Mouse (Mus musculus) heart, adult 2 months (tissue): ENCODE measurements at regions not wholly inside any gene's neighbourhood (a gene's known extent, or its start where the extent isn't known, plus 50 kb on each side); places are given as distances from the start of the nearest gene placed in this dataset.

Source experiments
- DNase-seq, 2 experiments: peaks; one replicate each; pipeline ENCODE4 v3.0.0; 2021
- H3K27ac ChIP-seq: fragments of 200-600 bp; 2 replicates; pipeline ENCODE4 v1.8.1; 2022
- H3K27me3 ChIP-seq: fragments of 200-500 bp; 2 replicates; pipeline ENCODE4 v1.6.1; 2012; ENCODE audit warnings: mild to moderate bottlenecking, low read length, inconsistent platforms, mixed read lengths; ENCODE audit not compliant: control insufficient read depth, insufficient read depth
- H3K36me3 ChIP-seq: fragments of 200-500 bp; 2 replicates; pipeline ENCODE4 v1.6.1; 2012; ENCODE audit warnings: low read length, inconsistent platforms; ENCODE audit not compliant: control insufficient read depth, insufficient read depth
- H3K4me1 ChIP-seq: fragments of 200-500 bp; 2 replicates; pipeline ENCODE4 v1.6.1; 2011; ENCODE audit warnings: low read length; ENCODE audit not compliant: control insufficient read depth, insufficient read depth
- H3K4me3 ChIP-seq: fragments of 200-600 bp; 2 replicates; pipeline ENCODE4 v1.8.1; 2022
- H3K79me2 ChIP-seq: fragments of 200-500 bp; replicated peaks from 2 replicates; pipeline ENCODE4 v1.6.1; 2012; ENCODE audit warnings: mild to moderate bottlenecking, inconsistent platforms, low read length, moderate library complexity, mixed read lengths; ENCODE audit not compliant: control insufficient read depth, insufficient read depth
- H3K9ac ChIP-seq: fragments of 200-500 bp; 2 replicates; pipeline ENCODE4 v1.6.1; 2012; ENCODE audit warnings: low read depth, mild to moderate bottlenecking, control low read depth, inconsistent platforms, low read length, mixed read lengths
- CTCF ChIP-seq: fragments of 200-600 bp; IDR thresholded peaks from 2 replicates; pipeline ENCODE4 v1.8.1; 2022; ENCODE audit warnings: antibody characterized with exemption, mild to moderate bottlenecking, moderate library complexity
- EP300 ChIP-seq: fragments of 200-500 bp; IDR thresholded peaks from 2 replicates; pipeline ENCODE4 v1.6.1; 2011; ENCODE audit warnings: low read depth, low read length, control low read depth; ENCODE audit not compliant: insufficient read depth
- POLR2A ChIP-seq: fragments of 200-500 bp; IDR thresholded peaks from 2 replicates; pipeline ENCODE4 v1.6.1; 2011; ENCODE audit warnings: mild to moderate bottlenecking, low read depth, low read length, control low read depth; ENCODE audit not compliant: insufficient read depth
- WGBS: fragments of 180-500 bp; shearing (Covaris S2); methylation state at CpG from one replicate; pipeline ENCODE4 v1.1.7; 2018; 5-methylcytosine and 5-hydroxymethylcytosine counted together
- intact Hi-C: fragments of 180-260 bp; cut with DNase I; formaldehyde crosslinking; loops from one replicate; pipeline ENCODE4 v1.15.1; 2025

- H3K27ac ChIP-seq, result no peak overlapping the region
- H3K4me1 ChIP-seq, result no peaks in the 10 kb centered on the region; the same call in 1 of the 2 replicates
- H3K36me3 ChIP-seq, result no peaks in the 10 kb centered on the region
- H3K79me2 ChIP-seq, result no peaks in the 10 kb centered on the region
- H3K4me3 ChIP-seq, result no peak overlapping the region
- no peaks in the 10 kb centered on the region for H3K27me3 ChIP-seq
- H3K9ac ChIP-seq, result no peak overlapping the region
- intact Hi-C loops, result no loop called here
- DNase-seq, result no peak
- TF ChIP-seq POLR2A, result no peak
- TF ChIP-seq CTCF, result no peak
- no peak for TF ChIP-seq EP300
- WGBS, result 71% methylated on average over 6 of the region's 6 CpGs
Observed at GRCm38 (mm10) chr1:32959316-32959715, 412.2 kb upstream of the Gm5415 start.

- Histone ChIP-seq H3K36me3 (no peaks in the 10 kb centered on the region), H3K9ac (no peak overlapping the region), H3K4me3 (no peak overlapping the region), H3K4me1 (no peaks in the 10 kb centered on the region), H3K27me3 (no peaks in the 10 kb centered on the region), H3K79me2 (no peaks in the 10 kb centered on the region), H3K27ac (no peak overlapping the region)
- DNase-seq, result no peak
- 75% methylated on average over 4 of the region's 4 CpGs for WGBS
- TF ChIP-seq CTCF (no peak), EP300 (no peak), POLR2A (no peak)
- intact Hi-C loops, result no loop called here
Observed at GRCm38 (mm10) chr1:32946254-32946653, 399.2 kb upstream of the Gm5415 start.

GRCm38 (mm10) chr1:32930381-32930780, 383.3 kb upstream of the Gm5415 start:
- no peaks in the 10 kb centered on the region for H3K27me3 ChIP-seq
- WGBS, result 76% methylated on average over 3 of the region's 3 CpGs
- DNase-seq, result no peak
- TF ChIP-seq POLR2A (no peak), CTCF (no peak), EP300 (no peak)
- no peaks in the 10 kb centered on the region for H3K4me1 ChIP-seq
- H3K9ac ChIP-seq, result no peak overlapping the region
- no peaks in the 10 kb centered on the region for H3K36me3 ChIP-seq
- no peak overlapping the region for H3K27ac ChIP-seq
- no peak overlapping the region for H3K4me3 ChIP-seq
- H3K79me2 ChIP-seq, result no peaks in the 10 kb centered on the region
- intact Hi-C loops, result no loop called here

- DNase-seq, result no peak
- no peaks in the 10 kb centered on the region for H3K27me3 ChIP-seq
- no peak overlapping the region for H3K4me3 ChIP-seq
- TF ChIP-seq CTCF (no peak), POLR2A (no peak), EP300 (no peak)
- H3K4me1 ChIP-seq, result no peaks in the 10 kb centered on the region
- no peaks in the 10 kb centered on the region for H3K36me3 ChIP-seq
- H3K27ac ChIP-seq, result no peak overlapping the region
- intact Hi-C loops, result no loop called here
- H3K79me2 ChIP-seq, result no peaks in the 10 kb centered on the region
- H3K9ac ChIP-seq, result no peak overlapping the region
Observed at GRCm38 (mm10) chr1:32902437-32902836, 355.3 kb upstream of the Gm5415 start.

- H3K27ac ChIP-seq, result no peak overlapping the region
- no peaks in the 10 kb centered on the region for H3K36me3 ChIP-seq
- H3K4me3 ChIP-seq, result no peak overlapping the region
- H3K9ac ChIP-seq, result no peak overlapping the region
- H3K4me1 ChIP-seq, result no peaks in the 10 kb centered on the region; the same call in 1 of the 2 replicates
- no peak for TF ChIP-seq EP300
- TF ChIP-seq POLR2A, result no peak
- no peak for TF ChIP-seq CTCF
- H3K27me3 ChIP-seq, result no peaks in the 10 kb centered on the region
- no peak for DNase-seq
- intact Hi-C loops, result no loop called here
- H3K79me2 ChIP-seq, result no peaks in the 10 kb centered on the region
Observed at GRCm38 (mm10) chr1:32887728-32888127, 340.6 kb upstream of the Gm5415 start.

GRCm38 (mm10) chr1:32872920-32873319, 325.8 kb upstream of the Gm5415 start:
- intact Hi-C loops, result no loop called here
- no peak for TF ChIP-seq CTCF
- no peak for TF ChIP-seq EP300
- TF ChIP-seq POLR2A, result no peak
- Histone ChIP-seq H3K79me2 (no peaks in the 10 kb centered on the region), H3K9ac (no peak overlapping the region), H3K36me3 (no peaks in the 10 kb centered on the region), H3K4me1 (no peaks in the 10 kb centered on the region), H3K27me3 (no peaks in the 10 kb centered on the region), H3K4me3 (no peak overlapping the region), H3K27ac (no peak overlapping the region)
- no peak for DNase-seq
- WGBS, result 81% methylated on average over 8 of the region's 8 CpGs
